Mouse (Mus musculus) inflammation-experienced regulatory T-cells, adult 6 months (primary cell): ENCODE data around the gene Psmd12. TPM values are rescaled to one million over a fixed set of nuclear protein-coding genes. Genes with fewer than 3 reads are reported as not detected.

Experiments used
- ATAC-seq: one replicate; pipeline ENCODE4 v1.8.0; 2017
- polyA plus RNA-seq, 3 experiments: library from polyadenylated mRNA; unstranded; fragments of 100-300 nt; shearing (Covaris generic); gene quantifications; one replicate each; pipeline ENCODE4 v1.2.1; 2017

Gene Psmd12
- polyA plus RNA-seq, 3 experiments from 2014 or later: 115 to 161 (median 118) TPM

GRCm38 (mm10) chr11:107510362-107511269 is 31.3 kb downstream of the Psmd12 start:
- no peak for ATAC-seq

DNA sequence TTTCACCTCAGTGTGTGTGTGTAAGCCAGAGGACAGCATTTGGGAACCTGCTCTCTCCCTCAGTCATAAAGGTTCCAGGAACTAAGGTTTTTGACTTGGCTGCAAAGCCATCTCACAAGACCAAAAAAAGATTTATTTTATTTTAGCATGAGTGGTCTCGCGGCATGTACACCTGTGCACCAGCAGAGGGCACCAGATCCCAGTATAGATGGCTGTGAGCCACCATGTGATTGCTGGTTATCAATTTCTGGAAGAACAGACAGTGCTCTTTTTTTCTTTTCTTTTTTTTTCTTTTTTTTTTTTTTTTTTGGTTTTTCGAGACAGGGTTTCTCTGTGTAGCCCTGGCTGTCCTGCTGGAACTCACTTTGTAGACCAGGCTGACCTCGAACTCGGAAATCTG is 32.7 kb downstream of the Psmd12 start:
- peak; percentile 60 for ATAC-seq

DNA sequence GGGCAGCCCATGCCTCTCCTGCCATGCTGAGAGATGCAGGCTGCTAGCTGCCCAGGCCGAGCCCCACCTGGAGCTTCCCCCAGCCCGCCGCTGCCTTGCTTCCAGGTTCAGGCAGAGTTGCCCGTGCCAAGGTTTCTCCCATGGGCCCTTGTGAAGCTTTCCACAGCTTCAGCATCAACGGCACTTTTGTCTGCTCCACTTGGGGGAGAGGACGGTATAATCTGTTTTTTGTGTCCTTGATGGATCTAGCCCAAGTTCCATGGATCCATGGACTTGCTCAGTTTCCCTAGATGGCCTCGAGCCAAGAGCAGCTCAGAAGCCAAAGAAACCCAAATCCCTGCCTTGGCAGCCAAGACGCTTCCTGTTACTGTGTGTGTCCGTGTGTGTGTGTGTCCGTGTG is 33.8 kb downstream of the Psmd12 start:
- no peak for ATAC-seq

DNA sequence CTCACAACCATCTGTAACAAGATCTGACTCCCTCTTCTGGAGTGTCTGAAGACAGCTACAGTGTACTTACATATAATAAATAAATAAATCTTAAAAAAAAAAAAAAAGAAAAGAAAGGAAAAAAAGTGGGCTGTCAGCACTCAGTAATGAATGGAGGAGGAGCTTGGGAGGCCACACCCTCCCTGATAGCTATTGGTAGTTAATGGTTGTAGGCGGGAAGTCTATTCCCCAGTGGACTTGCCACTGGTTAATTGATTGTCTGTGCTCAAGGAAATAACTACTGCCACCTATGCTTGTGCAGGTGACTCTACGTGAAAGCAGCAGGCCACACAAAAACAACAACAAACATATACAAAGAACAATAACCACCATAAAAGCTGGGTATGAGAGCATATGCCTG is 37.1 kb downstream of the Psmd12 start:
- no peak for ATAC-seq

GRCm38 (mm10) chr11:107518645-107519429 is 39.6 kb downstream of the Psmd12 start:
- ATAC-seq: no peak

GRCm38 (mm10) chr11:107521153-107521552 is 41.9 kb downstream of the Psmd12 start:
- ATAC-seq: no peak

GRCm38 (mm10) chr11:107524966-107525365 is 45.7 kb downstream of the Psmd12 start:
- no peak for ATAC-seq

DNA sequence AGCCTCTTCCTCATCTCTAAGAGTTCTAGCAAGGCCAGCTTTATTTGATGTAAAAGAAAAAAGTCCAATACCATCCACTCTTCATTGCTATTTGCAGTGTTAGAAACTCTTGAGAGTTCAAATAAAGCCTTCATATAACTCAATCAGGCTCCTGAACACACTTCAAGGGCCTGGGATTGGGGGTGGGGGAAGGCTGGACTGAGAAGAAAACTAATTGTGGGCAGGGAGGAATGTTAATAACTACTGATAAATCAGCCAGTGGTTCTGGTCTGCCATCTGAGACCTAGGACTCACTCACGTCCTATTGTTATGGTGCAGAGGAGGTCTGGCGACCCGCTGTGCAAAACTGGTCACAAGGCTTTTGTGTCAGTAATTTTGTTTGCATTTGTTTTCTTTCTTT is 48.3 kb downstream of the Psmd12 start:
- no peak for ATAC-seq

- ATAC-seq: peak; percentile 94
Measured at GRCm38 (mm10) chr11:107529320-107529719, 50.0 kb downstream of the Psmd12 start.

- no peak for ATAC-seq
Measured at GRCm38 (mm10) chr11:107531445-107531844, 52.2 kb downstream of the Psmd12 start.

- no peak for ATAC-seq
Measured at GRCm38 (mm10) chr11:107532271-107532670, 53.0 kb downstream of the Psmd12 start.

- peak; percentile 97 for ATAC-seq
Measured at GRCm38 (mm10) chr11:107538994-107539393, 59.7 kb downstream of the Psmd12 start.

- no peak for ATAC-seq
Measured at GRCm38 (mm10) chr11:107540339-107540738, 61.1 kb downstream of the Psmd12 start.

GRCm38 (mm10) chr11:107545747-107546476 is 66.6 kb downstream of the Psmd12 start:
- no peak for ATAC-seq

DNA sequence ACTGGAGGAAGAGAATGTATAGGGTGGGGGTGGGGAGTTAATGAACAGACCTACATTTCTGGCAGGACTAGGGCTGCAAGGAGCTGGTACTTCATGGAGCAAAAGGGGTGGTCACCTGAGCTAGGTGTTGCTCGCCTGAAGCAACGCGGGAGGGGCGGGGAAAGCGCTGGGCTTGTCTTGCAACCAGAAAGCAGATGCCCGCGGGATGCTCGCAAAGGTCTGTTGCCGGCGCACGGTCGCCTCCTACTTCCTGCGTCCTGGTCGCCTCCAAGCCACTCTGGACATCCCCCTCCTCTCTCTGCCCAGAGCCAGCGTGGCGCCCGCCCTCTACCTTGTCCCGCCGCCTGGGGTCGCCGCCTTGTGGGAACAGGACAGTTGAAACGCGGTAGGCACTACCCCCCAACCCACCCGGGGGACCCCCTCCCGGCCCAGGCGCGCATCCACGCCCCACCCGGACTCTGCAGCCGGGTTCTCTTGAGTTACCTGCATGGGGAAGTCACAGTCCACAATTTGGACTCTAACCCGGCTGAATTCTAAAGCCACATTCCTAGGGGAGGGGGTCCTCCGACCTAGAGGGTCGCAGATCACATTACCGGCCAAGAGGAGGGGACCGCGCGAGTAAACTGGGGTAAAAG is 67.5 kb downstream of the Psmd12 start:
- peak; percentile 9 for ATAC-seq

DNA sequence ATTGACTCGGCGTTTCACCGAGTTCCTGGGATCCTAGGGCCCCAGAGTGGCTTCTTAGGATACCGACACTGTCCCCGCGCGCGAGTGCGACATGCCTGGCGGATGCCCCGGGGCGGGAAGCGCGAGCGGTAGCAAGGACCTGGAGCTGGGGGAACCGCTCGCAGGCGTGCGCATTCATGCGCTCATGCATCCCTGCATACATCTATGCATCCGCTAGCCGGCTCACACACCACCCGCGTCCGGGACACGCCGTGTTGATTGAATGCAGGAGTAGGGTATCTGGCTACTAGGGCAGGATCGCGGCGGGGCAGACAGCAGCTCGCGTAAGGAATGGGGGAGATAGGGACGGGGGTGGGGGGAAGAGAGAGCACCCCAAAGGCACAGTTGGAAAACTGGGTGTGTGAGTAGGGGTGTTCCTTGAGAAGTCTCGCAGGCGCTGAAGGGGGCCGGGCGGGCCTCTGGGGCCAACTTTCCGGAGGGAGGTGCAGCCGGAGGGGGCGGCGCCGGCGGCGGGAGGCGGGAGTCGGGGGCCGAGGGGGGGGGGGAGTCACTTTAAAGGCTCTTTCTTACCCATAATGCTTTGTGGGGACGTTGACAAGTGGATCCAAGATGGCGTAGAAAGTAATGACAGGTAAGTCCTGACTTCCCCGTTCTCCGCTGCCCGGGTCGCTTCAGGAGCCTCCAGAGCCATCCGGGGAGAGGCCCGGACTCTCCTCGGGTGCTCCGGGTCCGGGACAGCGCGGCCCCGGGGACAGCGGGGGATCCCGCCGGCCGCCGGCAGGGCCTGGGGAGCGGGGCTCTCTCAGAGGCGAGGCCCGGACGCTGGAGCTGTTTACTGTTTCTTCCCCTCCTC is 68.3 kb downstream of the Psmd12 start, which contains the start of gene Helz:
Gene Helz (plus strand): TSS at position 580 of the 853 bp plus-strand sequence.
- ATAC-seq: peak; percentile 86

GRCm38 (mm10) chr11:107548204-107548975 is 69.1 kb downstream of the Psmd12 start:
- ATAC-seq: no peak
